Mouse (Mus musculus): ENCODE measurements around the gene Pou6f2. TPM values are rescaled to one million over a fixed set of nuclear protein-coding genes. Genes with fewer than 3 reads are reported as not detected.

Gene Pou6f2
- polyA plus RNA-seq, 1 experiment from 2014 or later = 4.6 TPM

GRCm38 (mm10) chr13:18204476-18205250 is 192.8 kb downstream of the Pou6f2 start:
- Histone ChIP-seq H3K36me3 (replicated peaks) (no peaks in the 10 kb centered on the region), H3K9ac (no peak overlapping the region), H3K27me3 (no peaks in the 10 kb centered on the region), H3K9me3 (no peaks in the 10 kb centered on the region), H3K4me1 (peaks cover 8% of the 10 kb centered on the region; the same call in 1 of the 2 replicates), H3K4me2 (no peak overlapping the region), H3K27ac (no peak overlapping the region), H3K4me3 (replicated peaks) (no peak overlapping the region)
- 60% methylated on average over 8 of the region's 8 CpGs for WGBS
- no peak for ATAC-seq (ENCODE audit: low FRiP score)

GRCm38 (mm10) chr13:18174003-18174402 is 223.5 kb downstream of the Pou6f2 start:
- no peak overlapping the region for H3K4me3 ChIP-seq (replicated peaks)
- no peak overlapping the region for H3K27ac ChIP-seq
- H3K9me3 ChIP-seq = no peaks in the 10 kb centered on the region
- H3K27me3 ChIP-seq = no peaks in the 10 kb centered on the region
- H3K36me3 ChIP-seq (replicated peaks) = no peaks in the 10 kb centered on the region
- 0 out of 2 replicates have a peak, but pooled peaks cover 12% of the 10 kb centered on the region for H3K4me1 ChIP-seq
- 44% methylated on average over 3 of the region's 3 CpGs for WGBS
- ATAC-seq (ENCODE audit: low FRiP score) = no peak
- no peak overlapping the region for H3K4me2 ChIP-seq
- H3K9ac ChIP-seq = no peak overlapping the region

GRCm38 (mm10) chr13:18173021-18173420 is 224.5 kb downstream of the Pou6f2 start:
- no peak for ATAC-seq (ENCODE audit: low FRiP score)
- WGBS = 72% methylated on average over 3 of the region's 3 CpGs
- H3K4me3 ChIP-seq (replicated peaks) = no peak overlapping the region
- no peaks in the 10 kb centered on the region for H3K9me3 ChIP-seq
- no peaks in the 10 kb centered on the region for H3K27me3 ChIP-seq
- H3K4me1 ChIP-seq = 0 out of 2 replicates have a peak, but pooled peaks cover 12% of the 10 kb centered on the region
- H3K9ac ChIP-seq = no peak overlapping the region
- H3K27ac ChIP-seq = no peak overlapping the region
- H3K36me3 ChIP-seq (replicated peaks) = no peaks in the 10 kb centered on the region
- H3K4me2 ChIP-seq = no peak overlapping the region

GRCm38 (mm10) chr13:18172334-18172733 is 225.2 kb downstream of the Pou6f2 start:
- no peak for ATAC-seq (ENCODE audit: low FRiP score)
- Histone ChIP-seq H3K36me3 (replicated peaks) (no peaks in the 10 kb centered on the region), H3K4me3 (replicated peaks) (no peak overlapping the region), H3K4me2 (no peak overlapping the region), H3K27ac (no peak overlapping the region), H3K9me3 (no peaks in the 10 kb centered on the region), H3K4me1 (0 out of 2 replicates have a peak, but pooled peaks cover 7% of the 10 kb centered on the region), H3K9ac (no peak overlapping the region), H3K27me3 (no peaks in the 10 kb centered on the region)
- 45% methylated on average over 9 of the region's 9 CpGs for WGBS

GRCm38 (mm10) chr13:18164182-18164581 is 233.3 kb downstream of the Pou6f2 start:
- H3K4me3 ChIP-seq (replicated peaks) = no peak overlapping the region
- H3K27me3 ChIP-seq = no peaks in the 10 kb centered on the region
- no peaks in the 10 kb centered on the region for H3K36me3 ChIP-seq (replicated peaks)
- no peaks in the 10 kb centered on the region for H3K4me1 ChIP-seq
- 80% methylated on average over 1 of the region's 1 CpGs for WGBS
- no peak overlapping the region for H3K27ac ChIP-seq
- ATAC-seq (ENCODE audit: low FRiP score) = no peak
- H3K9ac ChIP-seq = no peak overlapping the region
- H3K9me3 ChIP-seq = no peaks in the 10 kb centered on the region
- no peak overlapping the region for H3K4me2 ChIP-seq

GRCm38 (mm10) chr13:18160566-18160965 is 236.9 kb downstream of the Pou6f2 start:
- Histone ChIP-seq H3K9ac (no peak overlapping the region), H3K4me2 (no peak overlapping the region), H3K27ac (no peak overlapping the region), H3K27me3 (no peaks in the 10 kb centered on the region), H3K9me3 (no peaks in the 10 kb centered on the region), H3K36me3 (replicated peaks) (no peaks in the 10 kb centered on the region), H3K4me3 (replicated peaks) (no peak overlapping the region), H3K4me1 (0 out of 2 replicates have a peak, but pooled peaks cover 2% of the 10 kb centered on the region)
- 74% methylated on average over 5 of the region's 5 CpGs for WGBS
- no peak for ATAC-seq (ENCODE audit: low FRiP score)

GRCm38 (mm10) chr13:18153949-18154582 is 243.4 kb downstream of the Pou6f2 start:
- ATAC-seq (ENCODE audit: low FRiP score) = no peak
- Histone ChIP-seq H3K4me2 (no peak overlapping the region), H3K27me3 (no peaks in the 10 kb centered on the region), H3K36me3 (replicated peaks) (no peaks in the 10 kb centered on the region), H3K9ac (no peak overlapping the region), H3K4me3 (replicated peaks) (no peak overlapping the region), H3K4me1 (0 out of 2 replicates have a peak, but pooled peaks cover 2% of the 10 kb centered on the region), H3K27ac (no peak overlapping the region), H3K9me3 (no peaks in the 10 kb centered on the region)
- whole genome bisulfite sequencing = 89% methylated on average over 6 of the region's 6 CpGs

- Histone ChIP-seq H3K27me3 (no peaks in the 10 kb centered on the region), H3K27ac (no peak overlapping the region), H3K9me3 (no peaks in the 10 kb centered on the region), H3K4me2 (no peak overlapping the region), H3K36me3 (replicated peaks) (no peaks in the 10 kb centered on the region), H3K4me1 (peaks cover 22% of the 10 kb centered on the region), H3K9ac (no peak overlapping the region), H3K4me3 (replicated peaks) (no peak overlapping the region)
- WGBS = 80% methylated on average over 2 of the region's 2 CpGs
- ATAC-seq (ENCODE audit: low FRiP score) = no peak
Measured at GRCm38 (mm10) chr13:18133646-18134045, 263.8 kb downstream of the Pou6f2 start.

- H3K36me3 ChIP-seq (replicated peaks) = no peaks in the 10 kb centered on the region
- H3K27ac ChIP-seq = no peak overlapping the region
- peaks cover 27% of the 10 kb centered on the region for H3K4me1 ChIP-seq
- no peak for ATAC-seq (ENCODE audit: low FRiP score)
- no peak overlapping the region for H3K4me2 ChIP-seq
- no peaks in the 10 kb centered on the region for H3K27me3 ChIP-seq
- WGBS = 71% methylated on average over 5 of the region's 5 CpGs
- H3K9me3 ChIP-seq = no peaks in the 10 kb centered on the region
- no peak overlapping the region for H3K4me3 ChIP-seq (replicated peaks)
- no peak overlapping the region for H3K9ac ChIP-seq
Measured at GRCm38 (mm10) chr13:18133193-18133592, 264.3 kb downstream of the Pou6f2 start.

- no peak for ATAC-seq (ENCODE audit: low FRiP score)
Measured at GRCm38 (mm10) chr13:18131324-18131723, 266.2 kb downstream of the Pou6f2 start.

GRCm38 (mm10) chr13:18129697-18130096 is 267.8 kb downstream of the Pou6f2 start:
- Histone ChIP-seq H3K4me3 (replicated peaks) (no peak overlapping the region), H3K9ac (no peak overlapping the region), H3K4me1 (peaks cover 52% of the 10 kb centered on the region), H3K9me3 (no peaks in the 10 kb centered on the region), H3K36me3 (replicated peaks) (no peaks in the 10 kb centered on the region), H3K27me3 (no peaks in the 10 kb centered on the region), H3K4me2 (peak overlapping the region; percentile 16; the same call in 1 of the 2 replicates), H3K27ac (peak overlapping the region; percentile 42; the same call in 1 of the 2 replicates)
- ATAC-seq (ENCODE audit: low FRiP score) = no peak; the same call in 1 of the 2 replicates
- 8% methylated on average over 5 of the region's 5 CpGs for WGBS

More at GRCm38 (mm10) chr13:18131324-18131723, 266.2 kb downstream of the Pou6f2 start:
- H3K27ac ChIP-seq = no peak overlapping the region
- peaks cover 43% of the 10 kb centered on the region for H3K4me1 ChIP-seq
- H3K27me3 ChIP-seq = no peaks in the 10 kb centered on the region
- no peak overlapping the region for H3K9ac ChIP-seq
- H3K9me3 ChIP-seq = no peaks in the 10 kb centered on the region
- no peaks in the 10 kb centered on the region for H3K36me3 ChIP-seq (replicated peaks)
- no peak overlapping the region for H3K4me2 ChIP-seq
- no peak overlapping the region for H3K4me3 ChIP-seq (replicated peaks)

GRCm38 (mm10) chr13:18128826-18129225 is 268.7 kb downstream of the Pou6f2 start:
- H3K36me3 ChIP-seq (replicated peaks) = no peaks in the 10 kb centered on the region
- no peaks in the 10 kb centered on the region for H3K27me3 ChIP-seq
- H3K9me3 ChIP-seq = no peaks in the 10 kb centered on the region
- H3K9ac ChIP-seq = no peak overlapping the region
- H3K4me1 ChIP-seq = peaks cover 52% of the 10 kb centered on the region
- WGBS = 80% methylated on average over 11 of the region's 11 CpGs
- no peak overlapping the region for H3K4me2 ChIP-seq
- no peak for ATAC-seq (ENCODE audit: low FRiP score)
- H3K27ac ChIP-seq = no peak overlapping the region
- H3K4me3 ChIP-seq (replicated peaks) = no peak overlapping the region

Data from forebrain, embryonic 12.5 days (tissue).